Mouse (Mus musculus): ENCODE results near the gene Mgat5. TPM values are rescaled to one million over a fixed set of nuclear protein-coding genes. Genes with fewer than 3 reads are reported as not detected.

Mgat5 gene
- polyA plus RNA-seq, 2 experiments: 6.6 to 8.4 TPM

- H3K36me3 ChIP-seq (ENCODE audit: control insufficient read depth, insufficient read depth, low read length): peaks cover 12% of the 10 kb centered on the region
- no peaks in the 10 kb centered on the region for H3K9me3 ChIP-seq (ENCODE audit: control insufficient read depth, low read length)
- DNase-seq (ENCODE audit: low spot score): no peak
- no peak overlapping the region for H3K4me2 ChIP-seq (replicated peaks; ENCODE audit: low read depth, low read length, severe bottlenecking)
- H3K4me3 ChIP-seq (replicated peaks; ENCODE audit: low read length): no peak overlapping the region
- ATAC-seq (ENCODE audit: low FRiP score, low read depth): no peak
- no peak for TF ChIP-seq POLR2A (IDR thresholded peaks at IDR 0.05; ENCODE audit: borderline replicate concordance, extremely low read depth, insufficient read depth, insufficient read length)
- H3K4me1 ChIP-seq (ENCODE audit: control insufficient read depth, insufficient read depth, low read length): no peaks in the 10 kb centered on the region
- H3K27me3 ChIP-seq (ENCODE audit: control insufficient read depth, insufficient read depth, low read length): no peaks in the 10 kb centered on the region
- no peak overlapping the region for H3K27ac ChIP-seq (replicated peaks; ENCODE audit: low read depth, low read length)
- WGBS: 88% methylated on average over 1 of the region's 1 CpGs
- H3K9ac ChIP-seq (ENCODE audit: low read depth, low read length, severe bottlenecking): no peak overlapping the region
Measured at GRCm38 (mm10) chr1:127415896-127416295, 211.1 kb downstream of the Mgat5 start.

GRCm38 (mm10) chr1:127416971-127417370 lies 212.2 kb downstream of the Mgat5 start:
- Histone ChIP-seq H3K4me2 (replicated peaks; ENCODE audit: low read depth, low read length, severe bottlenecking) (no peak overlapping the region), H3K36me3 (ENCODE audit: control insufficient read depth, insufficient read depth, low read length) (peaks cover 15% of the 10 kb centered on the region), H3K9ac (ENCODE audit: low read depth, low read length, severe bottlenecking) (no peak overlapping the region), H3K9me3 (ENCODE audit: control insufficient read depth, low read length) (no peaks in the 10 kb centered on the region), H3K4me3 (replicated peaks; ENCODE audit: low read length) (no peak overlapping the region), H3K27me3 (ENCODE audit: control insufficient read depth, insufficient read depth, low read length) (no peaks in the 10 kb centered on the region), H3K27ac (replicated peaks; ENCODE audit: low read depth, low read length) (no peak overlapping the region), H3K4me1 (ENCODE audit: control insufficient read depth, insufficient read depth, low read length) (no peaks in the 10 kb centered on the region)
- TF ChIP-seq POLR2A (IDR thresholded peaks at IDR 0.05; ENCODE audit: borderline replicate concordance, extremely low read depth, insufficient read depth, insufficient read length): no peak
- DNase-seq (ENCODE audit: low spot score): no peak
- WGBS: 68% methylated on average over 1 of the region's 1 CpGs
- ATAC-seq (ENCODE audit: low FRiP score, low read depth): no peak

- no peak for TF ChIP-seq POLR2A (IDR thresholded peaks at IDR 0.05; ENCODE audit: borderline replicate concordance, extremely low read depth, insufficient read depth, insufficient read length)
- 94% methylated on average over 4 of the region's 4 CpGs for WGBS
- no peaks in the 10 kb centered on the region for H3K4me1 ChIP-seq (ENCODE audit: control insufficient read depth, insufficient read depth, low read length)
Measured at GRCm38 (mm10) chr1:127418916-127419575, 214.2 kb downstream of the Mgat5 start.

GRCm38 (mm10) chr1:127419581-127419980 lies 214.8 kb downstream of the Mgat5 start:
- H3K36me3 ChIP-seq (ENCODE audit: control insufficient read depth, insufficient read depth, low read length): peaks cover 3% of the 10 kb centered on the region
- DNase-seq (ENCODE audit: low spot score) (no peak), ATAC-seq (ENCODE audit: low FRiP score, low read depth) (no peak)
- 80% methylated on average over 7 of the region's 7 CpGs for WGBS
- H3K4me2 ChIP-seq (replicated peaks; ENCODE audit: low read depth, low read length, severe bottlenecking): no peak overlapping the region
- H3K9me3 ChIP-seq (ENCODE audit: control insufficient read depth, low read length): no peaks in the 10 kb centered on the region
- no peak overlapping the region for H3K4me3 ChIP-seq (replicated peaks; ENCODE audit: low read length)
- 0 out of 2 replicates have a peak, but pooled peaks cover 4% of the 10 kb centered on the region for H3K4me1 ChIP-seq (ENCODE audit: control insufficient read depth, insufficient read depth, low read length)
- no peak overlapping the region for H3K9ac ChIP-seq (ENCODE audit: low read depth, low read length, severe bottlenecking)
- no peak for TF ChIP-seq POLR2A (IDR thresholded peaks at IDR 0.05; ENCODE audit: borderline replicate concordance, extremely low read depth, insufficient read depth, insufficient read length)
- H3K27ac ChIP-seq (replicated peaks; ENCODE audit: low read depth, low read length): no peak overlapping the region
- H3K27me3 ChIP-seq (ENCODE audit: control insufficient read depth, insufficient read depth, low read length): no peaks in the 10 kb centered on the region

More at GRCm38 (mm10) chr1:127418916-127419575, 214.2 kb downstream of the Mgat5 start:
- peaks cover 3% of the 10 kb centered on the region for H3K36me3 ChIP-seq (ENCODE audit: control insufficient read depth, insufficient read depth, low read length)
- no peak overlapping the region for H3K9ac ChIP-seq (ENCODE audit: low read depth, low read length, severe bottlenecking)
- DNase-seq (ENCODE audit: low spot score): no peak
- no peak overlapping the region for H3K27ac ChIP-seq (replicated peaks; ENCODE audit: low read depth, low read length)
- ATAC-seq (ENCODE audit: low FRiP score, low read depth): no peak
- no peak overlapping the region for H3K4me3 ChIP-seq (replicated peaks; ENCODE audit: low read length)
- no peaks in the 10 kb centered on the region for H3K27me3 ChIP-seq (ENCODE audit: control insufficient read depth, insufficient read depth, low read length)
- no peaks in the 10 kb centered on the region for H3K9me3 ChIP-seq (ENCODE audit: control insufficient read depth, low read length)
- no peak overlapping the region for H3K4me2 ChIP-seq (replicated peaks; ENCODE audit: low read depth, low read length, severe bottlenecking)

- no peak overlapping the region for H3K4me2 ChIP-seq (replicated peaks; ENCODE audit: low read depth, low read length, severe bottlenecking)
- ATAC-seq (ENCODE audit: low FRiP score, low read depth): no peak
Measured at GRCm38 (mm10) chr1:127420383-127420782, 215.6 kb downstream of the Mgat5 start.

More at GRCm38 (mm10) chr1:127420383-127420782, 215.6 kb downstream of the Mgat5 start:
- WGBS: 67% methylated on average over 13 of the region's 13 CpGs
- H3K36me3 ChIP-seq (ENCODE audit: control insufficient read depth, insufficient read depth, low read length): peaks cover 3% of the 10 kb centered on the region
- no peak overlapping the region for H3K9ac ChIP-seq (ENCODE audit: low read depth, low read length, severe bottlenecking)
- H3K27me3 ChIP-seq (ENCODE audit: control insufficient read depth, insufficient read depth, low read length): no peaks in the 10 kb centered on the region
- H3K4me1 ChIP-seq (ENCODE audit: control insufficient read depth, insufficient read depth, low read length): 0 out of 2 replicates have a peak, but pooled peaks cover 5% of the 10 kb centered on the region
- H3K4me3 ChIP-seq (replicated peaks; ENCODE audit: low read length): no peak overlapping the region
- DNase-seq (ENCODE audit: low spot score): no peak
- no peak overlapping the region for H3K27ac ChIP-seq (replicated peaks; ENCODE audit: low read depth, low read length)
- TF ChIP-seq POLR2A (IDR thresholded peaks at IDR 0.05; ENCODE audit: borderline replicate concordance, extremely low read depth, insufficient read depth, insufficient read length): no peak
- H3K9me3 ChIP-seq (ENCODE audit: control insufficient read depth, low read length): no peaks in the 10 kb centered on the region
